Mouse (Mus musculus) lung, postnatal 0 days (tissue): ENCODE measurements around the gene Tomt.
"Not testable (repeated sequence)": the region's sequence is repeated elsewhere in the genome, so short reads cannot be mapped to it uniquely, and the experiment has no call there.

ENCODE experiments used
- CTCF ChIP-seq: IDR thresholded peaks from 2 replicates; pipeline ENCODE4 v1.5.1; 2016; ENCODE audit warnings: antibody characterized with exemption, mild to moderate bottlenecking
- EP300 ChIP-seq: IDR thresholded peaks from 2 replicates; pipeline ENCODE4 v1.6.1; 2016; ENCODE audit warnings: antibody characterized with exemption, mild to moderate bottlenecking, control low read depth

DNA sequence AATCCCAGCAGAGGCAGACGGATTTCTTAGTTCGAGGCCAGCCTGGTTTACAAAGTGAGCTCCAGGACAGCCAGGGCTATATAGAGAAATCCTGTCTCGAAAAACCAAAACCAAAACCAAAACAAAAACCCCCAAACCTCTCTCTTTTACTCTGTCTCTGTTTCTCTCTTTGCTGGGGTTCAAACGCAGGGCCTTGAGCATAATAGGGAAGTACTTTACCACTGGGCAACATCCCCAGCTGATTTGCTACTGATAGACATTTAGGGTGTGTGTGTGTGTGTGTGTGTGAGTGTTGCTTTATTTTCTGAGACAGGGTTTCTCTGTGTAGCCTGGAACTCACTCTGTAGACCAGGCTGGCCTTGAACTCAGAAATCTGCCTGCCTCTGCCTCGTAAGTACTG lies 42.8 kb upstream of the Tomt start:
- TF ChIP-seq CTCF, EP300: not testable (repeated sequence)
